Mouse (Mus musculus) heart, adult 18-20 months (tissue): ENCODE results near the gene Olfr282. TPM values are rescaled to one million over a fixed set of nuclear protein-coding genes. Genes with fewer than 3 reads are reported as not detected.
A peak's percentile ranks its signal among the peaks of the same experiment; 100 is the strongest.
"Not testable (repeated sequence)": the region's sequence is repeated elsewhere in the genome, so short reads cannot be mapped to it uniquely, and the experiment has no call there.

ENCODE experiments used
- DNase-seq, 2 experiments: peaks; one replicate each; pipeline ENCODE4 v3.0.0; 2021 to 2022; ENCODE audit warnings: mixed read lengths in 1 of 2
- long read RNA-seq, 2 experiments: library from polyadenylated mRNA; stranded (forward); transcript quantifications; one replicate each; pipeline ENCODE4 v2.0.0; 2021
- total RNA-seq, 2 experiments: library from RNA; stranded (reverse); gene quantifications; 2 replicates each; pipeline ENCODE4 v1.2.3; 2021

The Olfr282 gene
- not detected for total RNA-seq
- long read RNA-seq, experiment 1 = 0 reads
- long read RNA-seq, experiment 2 = 0 reads

DNA sequence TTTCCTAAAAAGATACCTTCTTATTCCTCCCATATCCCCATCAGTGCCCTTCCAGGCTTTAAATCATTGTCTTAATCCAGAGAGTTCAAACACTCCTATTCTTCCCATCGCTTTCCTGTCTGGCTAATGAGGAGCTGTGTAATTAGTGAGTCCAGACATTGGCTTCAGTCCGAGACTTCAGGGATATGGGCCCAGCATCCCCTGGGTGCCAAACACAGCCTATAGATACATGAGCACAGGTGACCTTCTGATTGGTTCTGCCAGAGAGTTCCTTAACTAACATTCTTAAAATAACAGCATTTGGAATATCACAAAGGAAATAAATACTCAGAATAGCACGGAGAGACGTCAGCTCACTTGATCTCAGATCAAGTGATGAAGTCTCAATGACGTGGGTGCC, at the start of gene Olfr282:
TSS of gene Olfr282 (plus strand) at position 301 of the 400 bp plus-strand sequence.
- not testable (repeated sequence) for DNase-seq

DNA sequence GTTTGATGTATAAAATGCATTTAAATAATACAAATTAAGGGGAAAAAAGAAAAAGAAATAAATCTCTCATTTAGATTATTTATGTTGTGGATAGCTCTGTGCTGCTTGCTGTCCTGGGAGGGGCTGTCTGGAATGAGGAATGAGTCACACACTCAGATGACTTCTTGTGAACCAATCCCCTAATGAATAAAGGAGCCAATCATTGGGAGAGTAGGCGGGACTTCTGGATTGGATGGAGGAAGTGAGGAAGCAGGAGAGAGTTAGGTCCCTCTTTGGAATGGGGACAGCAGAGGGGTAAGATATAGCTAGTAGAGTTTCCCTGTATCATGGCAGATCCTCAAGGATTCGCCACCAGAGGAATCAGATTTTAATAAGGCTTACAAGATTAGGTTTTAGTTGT, 43.4 kb upstream of the Olfr282 start:
- peak in 1 of 2 experiments; percentile 8 for DNase-seq

DNA sequence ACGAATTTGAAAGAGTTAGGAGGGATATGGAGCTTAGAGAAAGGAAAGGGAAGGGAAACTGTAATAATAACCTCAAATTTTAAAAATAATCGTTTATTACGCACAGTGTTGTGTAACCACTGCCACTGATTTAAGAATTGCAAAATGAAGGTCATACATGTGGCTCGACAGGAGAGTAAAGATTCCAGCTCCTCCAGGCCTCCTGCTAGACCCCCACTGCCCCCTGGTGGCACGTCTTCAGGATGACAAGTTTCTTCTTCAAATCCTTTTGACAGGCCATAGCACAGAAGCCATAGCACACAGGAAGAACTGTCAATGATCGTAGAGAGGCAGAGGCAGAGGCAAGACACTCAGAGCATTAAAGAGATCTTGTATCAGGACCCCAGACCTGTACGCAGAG, 41.2 kb upstream of the Olfr282 start:
- DNase-seq = peak; percentile 70 to 82

DNA sequence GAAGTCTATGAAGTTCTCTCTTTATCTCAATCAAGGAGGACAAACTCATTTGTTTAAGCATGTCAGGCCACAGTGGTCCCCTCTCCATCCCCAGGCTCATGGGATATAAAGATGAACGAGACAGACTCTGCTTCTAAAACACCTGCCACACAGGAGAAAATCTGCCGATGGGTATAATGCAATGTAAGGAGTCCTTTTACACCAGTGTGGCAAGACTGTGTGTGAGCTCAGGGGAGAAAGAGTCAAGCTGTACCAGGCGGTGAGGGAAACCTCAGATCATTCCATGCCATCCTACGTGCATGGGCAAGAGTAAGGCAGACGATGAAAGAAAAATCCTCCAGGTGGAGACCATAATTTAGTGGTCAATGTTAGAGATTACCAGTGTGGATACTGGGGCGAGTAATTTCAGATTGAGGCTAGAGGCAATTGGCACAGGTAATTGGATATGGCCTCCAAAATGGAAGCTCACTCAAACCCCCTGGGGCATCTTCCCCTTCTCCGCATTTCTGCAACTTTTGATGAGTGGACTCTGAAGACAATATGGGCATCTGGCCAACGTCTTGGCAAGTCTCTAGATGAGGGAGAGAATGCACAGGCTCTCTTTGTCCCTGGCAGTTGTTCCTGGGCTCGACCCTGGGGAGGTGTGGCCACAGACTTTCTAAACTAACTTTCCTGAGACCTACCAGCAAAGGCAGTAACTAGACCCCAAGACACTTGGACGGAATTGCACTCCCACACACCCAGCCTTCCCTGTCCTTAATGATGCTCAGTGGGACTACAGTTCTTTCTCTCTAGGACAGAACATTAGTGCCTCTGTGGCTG, 39.7 kb upstream of the Olfr282 start:
- peak in 1 of 2 experiments; percentile 1 for DNase-seq

DNA sequence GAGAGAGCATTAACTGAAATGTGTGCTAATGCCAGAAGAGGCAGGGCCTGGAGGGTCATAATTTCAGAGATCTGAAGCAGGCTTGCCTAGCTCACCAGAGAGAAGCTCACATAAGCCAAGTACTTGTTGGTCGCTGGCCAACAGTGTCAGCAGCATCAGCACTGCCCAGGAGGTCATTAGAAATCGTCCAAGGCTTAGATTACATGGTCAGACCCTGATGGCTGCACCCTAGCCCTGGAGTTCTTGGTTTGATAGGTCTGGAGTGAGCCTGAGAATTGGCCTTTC, 39.2 kb upstream of the Olfr282 start:
- peak in 1 of 2 experiments; percentile 2 for DNase-seq

DNA sequence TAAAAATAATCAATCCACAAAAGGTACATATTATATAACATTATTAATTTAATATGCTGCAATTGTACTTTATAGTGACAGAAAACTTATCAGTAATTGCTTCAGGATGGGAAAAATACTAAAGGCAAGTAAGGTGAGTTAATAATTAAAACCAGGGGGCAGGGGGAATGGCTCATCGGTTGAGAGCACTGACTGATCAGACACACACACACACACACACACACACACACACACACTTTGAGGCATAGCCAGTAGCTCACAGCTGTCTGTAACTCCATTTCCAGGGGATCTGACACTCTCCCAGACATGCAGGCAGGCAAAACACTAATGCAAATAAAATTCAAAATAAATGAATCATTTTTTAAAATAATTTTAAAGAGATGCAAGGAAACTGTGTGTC, 33.9 kb upstream of the Olfr282 start:
- DNase-seq = no peak

DNA sequence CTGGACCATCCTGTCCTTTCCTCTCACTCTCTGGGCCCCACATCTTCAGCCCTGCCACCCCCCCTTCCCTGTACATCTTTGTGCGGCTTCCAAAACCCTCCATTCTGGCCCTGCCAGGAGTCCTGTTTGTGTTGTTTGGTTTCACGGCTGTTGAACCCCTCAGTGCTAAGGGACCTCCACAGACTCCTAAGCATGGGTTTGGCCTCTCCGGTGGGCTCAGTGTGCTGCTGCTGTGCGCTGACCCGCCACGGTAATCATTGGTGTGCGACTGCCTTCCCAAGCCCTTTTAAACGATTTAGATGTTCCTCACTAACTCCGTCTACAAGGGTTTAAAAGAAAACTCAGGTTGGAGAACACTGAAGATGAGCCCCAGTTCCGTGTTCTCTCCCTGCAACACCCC, 28.7 kb upstream of the Olfr282 start:
- no peak for DNase-seq

DNA sequence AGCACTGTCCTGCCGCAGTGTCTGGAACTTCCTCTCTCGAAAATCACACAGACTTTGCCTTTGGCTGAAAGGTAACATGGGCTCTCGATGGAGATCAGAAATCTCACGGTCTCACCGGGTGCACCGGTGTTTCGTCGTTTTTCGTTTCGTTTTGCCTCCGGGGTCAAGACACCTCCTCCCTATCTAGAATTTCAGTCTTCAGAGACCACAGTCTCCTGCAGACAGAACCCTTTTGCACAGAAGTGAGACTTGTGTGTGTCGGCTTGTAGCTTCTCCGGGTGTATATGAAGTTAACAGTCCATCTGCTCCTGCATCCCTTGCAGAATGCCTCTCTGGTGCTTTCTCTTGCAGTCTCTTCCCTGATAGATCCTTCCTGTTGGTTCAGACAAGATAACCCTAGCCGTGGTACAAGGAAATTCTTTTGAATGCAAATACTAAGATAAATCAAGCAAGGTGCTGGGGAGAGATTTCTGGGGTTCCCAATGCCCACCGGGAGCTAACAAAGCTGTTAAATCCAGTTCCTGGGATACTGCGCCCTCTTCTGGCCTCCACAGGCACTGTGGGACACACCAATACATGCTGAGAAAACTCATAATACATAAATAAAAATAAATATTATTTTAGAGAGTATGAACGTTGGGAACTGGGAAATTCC, 22.5 kb upstream of the Olfr282 start:
- no peak for DNase-seq

DNA sequence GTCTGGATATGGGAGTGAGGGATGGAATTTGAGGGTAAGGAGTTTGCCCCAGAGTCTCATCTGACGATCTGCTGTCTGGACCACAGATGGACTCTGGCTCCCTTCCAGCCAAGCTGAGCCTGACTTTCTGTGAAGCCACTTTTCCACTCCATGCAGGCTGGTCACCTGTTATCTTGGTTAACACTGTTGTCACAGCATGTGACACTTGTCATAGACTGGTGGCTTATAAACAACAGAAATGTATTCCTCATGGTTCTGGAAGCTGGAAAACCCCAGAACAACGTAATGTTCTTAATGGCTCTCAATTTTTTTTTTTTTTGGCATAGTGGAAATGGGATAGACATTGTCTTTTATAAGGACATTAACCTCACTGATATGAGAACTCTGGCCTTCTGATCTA, 21.4 kb upstream of the Olfr282 start:
- DNase-seq = no peak

DNA sequence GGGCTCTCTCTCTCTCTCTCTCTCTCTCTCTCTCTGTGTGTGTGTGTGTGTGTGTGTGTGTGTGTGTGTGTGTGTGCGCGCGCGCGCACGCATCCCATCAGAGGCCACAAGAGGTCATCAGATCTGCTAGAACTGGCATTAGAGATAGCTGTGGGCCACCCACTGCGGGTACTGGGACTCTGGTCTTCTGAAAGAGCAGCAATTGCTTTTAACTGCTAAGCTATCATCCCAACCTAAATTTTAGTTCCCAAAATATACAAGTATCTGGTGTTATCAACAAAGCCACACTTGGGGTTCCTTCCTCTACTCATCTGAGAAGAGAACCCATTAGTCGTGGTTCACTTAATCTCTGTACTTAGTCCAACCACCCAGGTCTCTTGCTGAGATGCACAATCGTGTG, 20.8 kb upstream of the Olfr282 start:
- DNase-seq = no peak

DNA sequence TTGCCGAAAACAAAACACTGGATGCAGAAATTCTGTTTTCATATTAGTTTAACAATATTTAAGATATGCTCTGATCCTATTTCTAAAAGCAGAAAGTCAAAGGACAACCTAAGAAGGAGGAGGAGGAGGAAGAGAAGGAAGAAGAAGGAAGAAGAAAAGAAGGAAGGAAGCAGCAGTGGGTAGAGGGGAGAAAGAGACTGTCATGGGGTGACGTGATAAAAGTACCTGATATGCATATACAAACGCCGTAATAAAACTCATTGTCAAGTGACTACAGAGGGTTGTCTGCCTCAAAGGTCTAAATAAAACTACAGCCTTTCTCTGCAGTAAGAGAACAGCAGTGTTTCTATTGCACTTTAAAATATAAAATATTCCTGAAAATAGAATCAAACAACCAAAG, 15.0 kb upstream of the Olfr282 start:
- no peak for DNase-seq

DNA sequence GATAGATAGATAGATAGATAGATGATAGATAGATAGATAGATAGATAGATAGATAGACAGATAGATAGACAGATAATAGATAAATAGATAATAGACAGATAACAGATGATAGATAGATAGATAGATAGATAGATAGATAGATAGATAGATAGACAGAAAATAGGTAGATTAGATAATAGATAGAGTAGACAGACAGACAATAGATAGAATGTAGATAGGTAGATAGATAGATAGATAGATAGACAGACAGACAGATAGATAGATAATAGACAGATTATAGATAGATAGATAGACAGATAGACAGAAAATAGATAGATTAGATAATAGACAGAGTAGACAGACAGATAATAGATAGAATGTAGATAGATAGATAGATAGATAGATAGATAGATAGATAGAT, 14.2 kb upstream of the Olfr282 start:
- DNase-seq = not testable (repeated sequence)

DNA sequence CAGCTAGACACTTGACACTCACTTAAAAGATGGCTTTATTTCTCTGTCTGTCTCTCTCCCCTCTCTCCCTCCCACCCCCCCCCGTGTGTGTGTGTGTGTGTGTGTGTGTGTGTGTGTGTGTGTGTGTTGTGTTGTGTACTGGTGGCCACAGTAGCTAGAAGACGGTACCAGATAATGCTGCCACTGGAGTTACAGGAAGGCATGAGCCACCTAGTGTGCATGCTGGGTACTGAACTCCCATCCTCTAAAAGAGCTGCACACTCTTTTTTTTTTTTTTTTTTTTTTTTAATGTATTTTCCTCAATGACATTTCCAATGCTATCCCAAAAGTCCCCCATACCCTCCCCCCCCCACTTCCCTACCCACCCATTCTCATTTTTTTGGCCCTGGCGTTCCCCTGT, 13.7 kb upstream of the Olfr282 start:
- DNase-seq = peak in 1 of 2 experiments; percentile 2

DNA sequence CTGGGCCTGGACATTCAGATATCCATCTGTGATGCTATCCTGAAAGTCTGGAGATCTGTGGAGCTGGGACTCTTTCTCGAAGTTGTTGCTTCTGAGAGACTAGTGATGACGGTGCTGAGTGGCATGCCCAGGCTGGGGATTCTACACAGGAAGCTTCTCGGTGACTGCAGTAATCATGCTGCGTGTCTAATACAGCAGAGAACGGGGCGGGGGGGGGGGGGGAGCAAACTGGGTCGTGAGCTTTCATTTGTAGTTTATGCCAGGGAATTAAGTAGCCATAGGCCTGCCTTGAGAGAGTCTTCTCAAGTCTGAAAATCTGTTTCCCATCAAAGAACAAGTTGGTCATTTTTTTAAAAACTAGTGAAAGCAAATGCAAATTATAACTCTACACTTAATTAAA, 12.9 kb upstream of the Olfr282 start:
- no peak for DNase-seq

DNA sequence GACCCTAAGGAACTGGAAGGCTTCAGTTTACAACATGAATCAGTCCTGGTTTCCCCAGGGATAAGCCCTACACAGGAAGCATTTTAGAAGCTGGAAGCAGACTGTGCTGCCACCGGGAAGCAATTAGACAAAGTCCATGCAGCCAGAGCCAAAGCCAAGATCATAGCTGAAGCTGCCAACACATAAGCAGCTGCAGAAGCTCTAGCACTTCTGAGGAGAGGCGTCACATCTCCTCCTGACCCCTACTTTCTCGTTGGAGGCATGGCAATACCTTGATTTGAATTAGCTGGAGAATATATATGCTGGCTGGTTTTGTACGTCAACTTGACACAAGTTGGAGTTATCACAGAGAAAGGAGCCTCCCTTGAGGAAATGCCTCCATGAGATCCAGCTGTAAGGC, 10.1 kb upstream of the Olfr282 start:
- DNase-seq = no peak

DNA sequence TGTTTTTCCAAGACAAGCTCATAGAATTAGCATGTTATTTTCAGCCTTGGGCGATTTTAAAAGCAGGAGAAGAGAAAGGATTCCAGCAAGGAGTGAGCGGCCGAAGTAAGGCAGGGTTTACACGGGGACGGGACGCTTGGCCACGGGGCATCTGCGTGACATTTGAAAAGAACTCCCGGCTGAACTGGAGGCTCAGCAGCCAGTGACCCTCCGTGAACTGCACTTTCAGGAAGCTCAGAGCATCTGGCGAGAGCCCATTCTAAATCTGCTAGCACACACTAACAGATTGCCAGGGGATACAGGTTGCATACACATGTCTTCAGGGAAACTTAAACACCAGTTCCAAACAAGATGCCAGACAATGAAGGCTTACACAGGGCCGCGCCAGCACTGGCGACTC, 6.7 kb upstream of the Olfr282 start:
- no peak for DNase-seq

DNA sequence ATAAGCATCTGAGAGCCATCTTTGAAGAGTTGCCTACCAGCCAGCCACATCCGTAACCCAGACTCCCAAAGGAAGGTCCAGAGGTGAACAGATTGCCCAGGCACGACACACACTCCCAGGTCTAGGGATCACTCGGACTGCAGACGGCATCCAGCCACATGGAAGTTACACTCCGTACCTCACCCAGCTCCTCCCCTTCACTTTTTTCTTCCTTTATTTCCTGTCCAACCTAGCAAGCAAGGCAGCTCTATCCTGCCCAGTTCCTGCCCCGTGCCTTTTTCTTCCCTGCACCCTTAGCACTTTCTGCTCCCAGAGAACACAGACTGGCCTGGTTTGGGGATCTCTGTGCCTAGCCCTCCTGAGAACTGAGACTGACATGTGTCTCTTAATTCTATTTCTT, 6.3 kb upstream of the Olfr282 start:
- DNase-seq = no peak

DNA sequence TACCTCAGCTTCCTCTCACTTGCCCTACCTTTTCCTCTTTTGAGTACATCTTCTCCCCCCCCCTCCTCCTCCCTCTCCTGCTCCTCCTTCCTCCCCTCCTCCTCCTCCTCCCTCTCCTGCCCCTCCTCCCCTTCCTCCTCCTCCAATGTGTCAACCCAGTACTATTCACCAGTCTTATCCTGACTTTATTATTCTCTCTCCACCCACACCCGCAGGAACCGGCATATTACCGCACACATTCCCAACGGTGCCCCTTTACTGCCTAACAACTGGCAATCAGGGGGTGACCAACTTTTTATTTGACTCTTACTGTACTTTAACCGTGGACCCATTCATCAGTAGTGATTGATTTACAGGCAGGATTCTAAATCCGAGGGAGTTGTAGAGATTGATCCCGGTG, 5.8 kb upstream of the Olfr282 start:
- no peak for DNase-seq

DNA sequence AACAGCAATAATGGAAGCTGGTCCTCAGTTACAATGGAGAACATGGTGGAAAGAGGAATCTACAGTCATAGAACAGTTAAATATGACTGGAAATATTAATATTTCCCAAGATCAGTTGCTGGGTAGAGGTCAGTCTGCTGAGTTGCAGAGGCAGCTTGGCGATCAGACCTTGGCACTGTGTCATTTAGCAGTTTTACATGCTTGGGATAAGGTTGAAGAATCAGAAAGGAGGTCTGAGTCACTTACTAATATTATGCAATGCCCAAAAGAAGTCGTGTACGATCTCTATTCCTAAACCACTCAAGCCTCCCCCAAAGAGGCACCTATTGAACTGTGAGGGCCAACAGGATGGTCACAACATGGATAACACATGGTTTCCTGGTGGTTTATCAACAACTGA, 13.5 kb downstream of the Olfr282 start:
- DNase-seq = no peak

DNA sequence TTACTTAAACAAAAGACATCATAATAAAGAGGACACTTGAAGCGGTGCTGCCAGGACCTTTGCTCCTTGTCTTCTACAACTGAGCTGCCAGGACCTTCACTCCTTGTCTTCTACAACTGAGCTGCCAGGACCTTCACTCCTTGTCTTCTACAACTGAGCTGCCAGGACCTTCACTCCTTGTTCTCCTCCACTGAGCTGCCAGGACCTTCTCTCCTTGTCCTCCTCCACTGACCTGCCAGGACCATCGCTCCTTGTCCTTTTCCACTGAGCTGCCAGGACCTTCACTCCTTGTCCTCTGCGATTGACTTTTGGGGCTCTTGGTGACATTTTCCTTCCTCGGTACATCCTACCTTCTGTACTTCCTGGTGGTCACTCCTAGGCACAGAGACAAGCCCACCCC, 17.5 kb downstream of the Olfr282 start:
- peak; percentile 18 to 33 for DNase-seq

DNA sequence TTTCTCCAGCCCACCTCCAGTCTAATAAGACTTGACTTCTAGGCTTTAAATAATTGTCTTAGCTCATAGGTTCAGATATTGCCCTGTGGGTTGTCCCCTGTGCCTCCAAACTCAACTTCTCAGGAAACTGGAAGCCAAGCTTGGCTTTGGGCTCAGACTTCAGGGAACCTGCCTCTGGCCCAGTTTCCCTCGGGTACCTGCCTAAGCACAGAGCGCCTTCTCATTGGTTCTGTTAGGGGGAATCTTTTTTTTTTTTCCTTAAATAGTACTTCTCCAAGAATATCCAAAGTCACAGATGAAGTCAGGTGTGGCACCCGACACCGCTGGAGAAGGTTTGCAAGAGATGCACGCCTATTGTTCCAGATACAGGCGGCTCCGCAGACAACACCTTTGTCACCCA, 21.3 kb downstream of the Olfr282 start, which contains the start of gene Olfr281:
TSS of gene Olfr281 (plus strand) at position 301 of the 400 bp plus-strand sequence.
- DNase-seq = no peak

DNA sequence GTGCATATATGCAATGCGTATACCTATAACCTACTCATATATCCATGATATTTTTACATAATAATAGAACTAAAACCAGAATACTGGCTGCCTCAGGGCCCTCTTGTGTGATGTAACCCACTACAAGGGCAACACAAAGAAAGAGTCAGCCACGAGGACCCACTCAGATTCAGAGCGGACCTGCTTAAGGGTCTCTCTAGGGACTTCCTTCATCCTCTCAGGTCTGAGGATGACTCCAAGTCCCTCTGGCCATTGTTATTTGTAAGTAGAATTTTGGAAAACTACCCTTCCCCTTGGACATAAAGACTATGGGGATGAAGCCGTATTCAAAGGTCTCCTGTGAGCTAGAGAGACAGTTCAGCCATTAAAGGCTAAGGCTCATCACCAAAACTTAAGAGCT, 38.6 kb downstream of the Olfr282 start, which contains the start of gene OR5BS1P:
TSS of gene OR5BS1P (plus strand) at position 301 of the 400 bp plus-strand sequence.
- no peak for DNase-seq

DNA sequence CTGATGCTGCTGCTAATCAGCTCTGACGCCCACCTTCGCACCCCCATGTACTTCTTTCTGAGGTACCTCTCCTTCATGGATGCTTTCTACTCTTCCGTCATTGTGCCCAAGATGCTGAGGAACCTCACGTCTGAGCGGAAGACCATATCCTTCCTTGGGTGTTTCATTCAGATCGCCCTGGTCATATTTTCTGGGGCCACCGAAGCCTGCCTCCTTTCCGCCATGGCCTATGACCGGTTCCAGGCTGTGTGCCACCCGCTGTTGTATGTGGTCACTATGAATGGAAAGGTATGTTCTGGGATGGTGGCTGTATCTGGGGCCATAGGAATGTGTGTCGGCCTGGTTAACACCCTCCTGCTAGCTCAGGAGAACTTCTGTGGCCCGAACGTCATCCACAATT, 40.5 kb downstream of the Olfr282 start:
- no peak for DNase-seq

DNA sequence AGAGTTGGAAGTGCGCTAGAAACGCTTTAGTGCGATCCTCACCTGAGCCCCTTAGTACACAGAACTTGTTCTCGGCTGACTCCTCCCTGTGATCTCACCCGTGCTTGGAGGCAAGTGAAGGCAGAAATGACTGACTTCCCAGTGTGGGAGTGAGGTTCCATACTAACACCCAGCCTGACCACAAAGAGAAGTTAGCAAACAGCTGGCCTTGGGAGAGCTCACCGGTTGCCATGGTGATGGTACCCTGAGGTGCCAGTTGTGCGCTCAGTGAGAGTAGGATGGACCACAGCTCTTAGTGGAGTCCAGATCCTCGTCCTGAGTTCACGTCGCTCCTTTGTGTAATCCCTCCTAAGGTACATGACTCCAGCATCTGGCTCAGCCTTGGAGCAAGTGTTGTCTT, 43.9 kb downstream of the Olfr282 start:
- no peak for DNase-seq
